Mouse (Mus musculus): ENCODE data around the gene Gdnf. TPM values are rescaled to one million over a fixed set of nuclear protein-coding genes. Genes with fewer than 3 reads are reported as not detected.

The Gdnf gene
- polyA plus RNA-seq, 1 experiment = not detected

DNA sequence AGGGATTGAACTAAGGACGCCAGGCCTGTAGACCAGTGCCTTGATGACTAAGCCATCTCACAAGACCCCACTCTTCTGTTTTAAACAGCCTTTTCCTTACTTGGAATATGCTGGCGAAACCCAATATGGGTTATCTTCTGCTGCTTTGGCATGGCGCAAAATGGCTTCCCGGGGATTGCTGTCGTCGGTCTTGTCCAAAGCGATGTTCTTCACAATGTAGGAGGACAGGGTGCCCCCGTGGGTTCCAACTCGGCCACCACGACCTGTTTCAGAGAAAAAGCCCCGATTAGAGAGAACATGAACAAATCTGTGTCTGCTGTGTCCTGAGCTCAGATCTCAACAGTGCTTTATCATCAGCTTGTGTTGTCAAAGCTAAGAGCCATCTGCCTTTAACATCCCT is 73.5 kb downstream of the Gdnf start:
- Histone ChIP-seq H3K27me3 (replicated peaks) (no peaks in the 10 kb centered on the region), H3K9me3 (no peaks in the 10 kb centered on the region), H3K36me3 (replicated peaks; ENCODE audit: low read length) (peaks cover 56% of the 10 kb centered on the region), H3K4me1 (no peaks in the 10 kb centered on the region), H3K4me3 (replicated peaks) (no peak overlapping the region)
- TF ChIP-seq GATA1 (IDR thresholded peaks at IDR 0.05; ENCODE audit: borderline replicate concordance, low read length) (no peak), FLI1 (IDR thresholded peaks at IDR 0.05; ENCODE audit: low read length) (no peak)

DNA sequence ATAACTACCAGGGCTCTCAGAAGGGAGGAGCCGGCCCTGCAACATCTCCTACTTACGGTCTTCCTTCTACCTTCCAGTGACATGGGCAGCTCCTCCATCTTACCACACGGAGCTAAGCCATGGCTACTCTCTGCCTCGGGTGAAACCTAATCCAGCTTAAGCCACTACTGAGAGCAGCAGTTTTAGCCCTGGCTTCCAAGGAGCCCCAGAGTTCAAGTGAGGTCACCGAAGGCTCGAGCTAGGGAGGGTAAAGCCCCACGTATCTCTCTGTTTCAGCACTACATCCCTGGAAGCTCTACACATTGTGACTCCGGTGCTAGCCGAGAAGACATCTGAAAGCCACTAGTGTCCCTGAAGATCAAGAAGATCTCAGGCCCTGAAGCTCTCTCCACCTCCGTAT is 74.5 kb downstream of the Gdnf start:
- no peaks in the 10 kb centered on the region for H3K27me3 ChIP-seq (replicated peaks)
- H3K36me3 ChIP-seq (replicated peaks; ENCODE audit: low read length) = peaks cover 52% of the 10 kb centered on the region
- no peak overlapping the region for H3K4me3 ChIP-seq (replicated peaks)
- TF ChIP-seq GATA1 (IDR thresholded peaks at IDR 0.05; ENCODE audit: borderline replicate concordance, low read length) = no peak
- TF ChIP-seq FLI1 (IDR thresholded peaks at IDR 0.05; ENCODE audit: low read length) = no peak
- no peaks in the 10 kb centered on the region for H3K9me3 ChIP-seq
- no peaks in the 10 kb centered on the region for H3K4me1 ChIP-seq

DNA sequence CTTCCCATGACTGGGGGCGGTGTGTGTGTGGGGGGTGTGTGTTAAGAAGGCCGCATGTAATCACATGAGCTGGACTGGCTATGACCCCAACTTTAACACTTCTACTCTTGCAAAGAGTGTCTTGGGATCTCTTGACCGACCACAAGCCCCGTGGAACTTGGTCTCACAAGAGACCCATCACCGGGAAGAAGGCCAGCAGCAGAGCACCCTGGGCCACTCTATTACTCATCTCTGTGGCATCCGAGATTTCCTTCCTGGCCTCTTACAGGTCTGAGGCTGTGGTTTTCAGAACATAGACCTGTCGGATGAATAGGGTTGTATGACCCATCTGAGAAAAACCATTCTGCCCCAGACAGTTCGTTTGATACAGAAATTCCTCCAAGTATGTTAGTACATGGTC is 75.9 kb downstream of the Gdnf start:
- Histone ChIP-seq H3K36me3 (replicated peaks; ENCODE audit: low read length) (peaks cover 43% of the 10 kb centered on the region), H3K4me3 (replicated peaks) (no peak overlapping the region), H3K27me3 (replicated peaks) (no peaks in the 10 kb centered on the region), H3K4me1 (no peaks in the 10 kb centered on the region), H3K9me3 (no peaks in the 10 kb centered on the region)
- TF ChIP-seq GATA1 (IDR thresholded peaks at IDR 0.05; ENCODE audit: borderline replicate concordance, low read length) = no peak
- no peak for TF ChIP-seq FLI1 (IDR thresholded peaks at IDR 0.05; ENCODE audit: low read length)

Data from megakaryocyte, embryonic 14.5 days (primary cell).